Mouse (Mus musculus) ES-CJ7 (cell line): ENCODE measurements around the gene Galnt14.

Experiments
- DNase-seq: peaks from one replicate; pipeline ENCODE4 v3.0.0; 2011; ENCODE audit warnings: low read depth, low spot score

Galnt14 gene

DNA sequence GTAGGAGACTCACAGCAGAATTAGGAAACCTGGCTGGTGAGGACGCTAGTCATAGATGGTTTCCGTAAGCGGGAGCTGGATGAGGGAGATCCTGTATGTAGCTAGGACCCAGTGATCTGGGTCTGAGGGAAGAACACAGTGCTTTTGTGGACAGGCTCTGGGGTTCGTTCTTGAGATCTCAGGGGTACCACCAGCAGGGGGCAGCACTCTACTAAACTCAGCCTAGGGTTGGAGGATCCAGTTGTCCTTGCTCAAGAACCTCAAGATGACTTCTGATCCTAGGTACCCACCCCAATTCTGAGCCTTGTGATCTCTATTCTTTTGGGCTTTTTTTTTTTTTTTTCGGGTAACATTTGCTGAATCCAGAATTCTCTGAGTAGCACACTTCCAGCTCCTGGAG, 137.8 kb downstream of the Galnt14 start:
- peak; percentile 54 for DNase-seq

DNA sequence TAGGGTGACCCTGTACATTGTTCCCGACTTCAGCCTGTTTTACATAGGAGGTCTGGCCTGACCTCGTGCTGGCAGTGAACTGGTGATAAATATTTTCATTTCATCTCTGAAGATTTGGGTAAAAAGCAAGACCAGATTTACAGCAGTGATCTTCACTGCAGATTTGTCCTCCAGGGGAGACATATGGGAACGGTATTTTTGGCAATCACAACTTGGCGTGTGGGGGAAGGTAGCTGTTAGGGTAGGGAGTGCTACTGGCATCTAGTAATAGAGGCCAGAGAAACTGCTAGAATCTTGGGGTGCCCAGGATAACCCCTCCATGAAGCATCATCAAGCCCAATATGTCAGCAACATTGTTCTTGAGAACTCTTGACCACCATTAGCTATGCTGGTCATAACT, 138.3 kb downstream of the Galnt14 start:
- no peak for DNase-seq

DNA sequence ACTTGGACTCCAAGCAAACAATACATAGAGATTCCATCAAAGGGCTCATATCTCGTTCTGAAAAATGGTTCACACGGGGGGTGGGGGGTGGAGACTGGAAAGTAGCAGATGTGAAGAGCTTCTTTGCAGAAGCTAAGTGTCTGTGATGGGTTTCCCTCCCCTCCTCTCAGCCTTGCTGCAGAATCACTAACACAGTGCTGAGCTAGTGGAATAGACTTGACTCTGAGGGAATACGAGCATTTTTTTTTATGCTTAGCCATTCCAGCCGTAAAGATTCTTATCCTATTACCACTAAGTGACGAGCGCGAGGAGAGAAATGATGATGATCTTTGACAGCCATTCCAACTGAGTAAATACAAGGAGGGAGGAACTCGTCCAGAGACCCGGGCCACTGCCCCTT, 142.0 kb downstream of the Galnt14 start:
- no peak for DNase-seq

DNA sequence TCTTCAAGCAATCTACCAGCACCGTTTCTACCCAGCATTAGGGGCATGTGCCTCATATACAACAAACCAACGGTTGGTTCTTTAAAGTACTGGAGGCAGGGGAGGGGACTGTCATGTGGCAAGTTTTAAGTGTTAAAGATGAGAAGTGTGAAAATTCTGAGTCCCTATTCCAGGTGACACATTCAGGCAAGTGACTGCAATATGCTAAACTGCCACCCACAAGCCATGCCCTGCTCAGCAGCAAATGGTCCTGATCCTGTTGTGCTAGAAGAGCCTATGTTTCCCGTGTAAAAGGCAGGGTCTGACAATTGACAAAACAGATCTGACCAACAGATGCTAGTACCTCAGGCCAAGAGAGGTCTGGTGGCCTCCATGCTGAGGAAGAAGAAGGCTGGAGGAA, 149.1 kb downstream of the Galnt14 start:
- DNase-seq = no peak

DNA sequence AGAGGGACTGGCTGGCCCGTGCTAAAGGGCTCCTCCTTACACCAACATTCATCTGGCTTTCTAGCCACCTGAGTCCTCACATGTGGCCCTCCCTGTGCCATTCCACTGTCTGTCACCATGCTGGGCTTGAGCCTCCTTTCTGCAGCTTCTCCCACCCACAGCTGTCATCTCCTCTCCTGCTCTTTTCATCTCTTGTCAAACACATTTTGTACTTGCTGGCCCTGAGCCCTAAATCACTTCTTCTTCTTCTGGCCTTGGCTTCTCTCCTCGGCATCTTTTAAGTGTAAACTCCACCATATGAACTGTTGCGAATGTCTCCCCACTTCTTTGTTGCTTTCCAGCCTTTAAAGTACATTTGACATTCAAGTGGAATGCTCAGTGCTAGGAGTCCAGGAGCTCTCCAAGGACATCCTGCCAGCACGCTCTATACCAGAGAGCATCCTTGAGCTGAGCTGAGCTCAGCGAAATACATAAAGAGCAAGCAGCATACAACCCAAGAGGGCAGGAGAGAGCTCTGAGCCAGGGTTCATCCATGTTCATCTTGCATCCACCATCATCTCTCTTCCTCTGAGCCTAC, 150.0 kb downstream of the Galnt14 start:
- no peak for DNase-seq

DNA sequence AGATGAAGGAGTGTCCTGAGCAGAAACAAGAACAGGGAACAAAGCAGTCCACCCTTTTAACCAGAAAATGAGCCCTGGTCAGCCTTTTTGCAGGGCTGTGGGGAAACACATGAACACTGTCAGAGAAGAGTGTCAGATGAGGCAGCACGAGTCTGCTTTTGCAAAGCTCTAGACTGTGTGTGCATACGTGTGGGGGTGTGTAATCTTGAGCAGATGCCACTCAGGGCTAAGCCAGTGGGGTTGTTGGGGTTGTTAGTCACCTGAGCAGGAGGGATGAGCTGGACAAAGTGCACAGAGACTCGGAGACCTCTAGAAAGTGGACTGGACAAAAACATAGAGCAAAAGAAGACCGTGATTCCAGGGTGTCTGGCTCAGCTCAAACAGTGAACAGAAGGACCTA, 150.8 kb downstream of the Galnt14 start:
- no peak for DNase-seq

DNA sequence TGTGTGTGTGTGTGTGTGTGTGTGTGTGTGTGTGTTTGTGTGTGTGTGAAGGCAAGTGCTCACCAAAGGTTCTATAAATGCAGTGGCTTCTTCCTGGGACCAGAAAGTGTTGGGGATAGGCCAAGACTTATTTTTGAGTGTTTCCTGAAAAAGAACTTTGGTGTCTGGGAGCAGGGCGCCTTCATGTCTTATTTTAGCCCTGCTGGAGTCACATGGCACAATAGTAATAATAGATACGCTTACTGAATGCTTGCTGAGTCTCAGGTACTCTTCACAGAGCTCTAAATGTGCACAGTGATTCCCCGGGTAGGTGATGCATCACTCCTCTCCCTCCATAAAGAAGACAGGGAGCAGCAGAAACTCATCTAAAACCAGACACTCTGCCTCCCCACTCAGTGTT, 153.2 kb downstream of the Galnt14 start:
- DNase-seq = no peak

DNA sequence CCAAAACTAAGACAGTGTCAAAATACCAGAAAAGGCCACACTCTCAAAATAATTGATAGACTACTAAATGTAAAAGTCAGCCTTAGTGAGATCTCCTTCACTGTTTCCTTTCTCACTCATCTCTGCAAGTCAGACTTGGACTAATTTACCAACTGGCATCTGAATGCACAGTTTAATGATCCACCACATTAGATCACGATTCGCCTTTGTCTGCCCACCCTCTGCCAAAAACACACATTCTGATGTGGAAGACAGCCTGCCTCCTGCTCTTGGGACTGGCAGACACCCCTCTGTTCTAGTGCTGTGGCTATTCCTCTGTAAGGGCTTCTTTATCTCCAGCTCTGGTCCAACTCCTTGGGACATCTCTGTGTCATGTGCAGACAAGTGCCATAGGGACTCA, 153.8 kb downstream of the Galnt14 start:
- DNase-seq = no peak

DNA sequence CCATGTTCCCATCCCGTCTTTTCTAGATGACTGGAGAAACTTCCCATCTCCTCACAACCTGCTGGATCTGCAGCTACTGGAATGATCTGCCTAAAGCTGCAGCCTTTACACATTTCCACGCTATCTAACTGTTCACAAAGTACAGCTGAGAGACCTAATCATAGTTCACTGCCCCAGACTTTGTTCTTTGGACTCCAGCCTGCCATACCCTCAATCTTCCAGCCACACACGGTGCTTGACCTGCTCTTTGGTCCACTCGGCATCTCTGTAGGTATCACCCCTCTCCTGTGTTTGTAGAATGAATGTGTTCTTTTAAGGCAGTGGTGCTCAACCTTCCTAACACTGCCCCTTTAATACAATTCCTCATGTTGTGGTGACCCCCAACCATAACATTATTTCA, 155.6 kb downstream of the Galnt14 start:
- DNase-seq = no peak

DNA sequence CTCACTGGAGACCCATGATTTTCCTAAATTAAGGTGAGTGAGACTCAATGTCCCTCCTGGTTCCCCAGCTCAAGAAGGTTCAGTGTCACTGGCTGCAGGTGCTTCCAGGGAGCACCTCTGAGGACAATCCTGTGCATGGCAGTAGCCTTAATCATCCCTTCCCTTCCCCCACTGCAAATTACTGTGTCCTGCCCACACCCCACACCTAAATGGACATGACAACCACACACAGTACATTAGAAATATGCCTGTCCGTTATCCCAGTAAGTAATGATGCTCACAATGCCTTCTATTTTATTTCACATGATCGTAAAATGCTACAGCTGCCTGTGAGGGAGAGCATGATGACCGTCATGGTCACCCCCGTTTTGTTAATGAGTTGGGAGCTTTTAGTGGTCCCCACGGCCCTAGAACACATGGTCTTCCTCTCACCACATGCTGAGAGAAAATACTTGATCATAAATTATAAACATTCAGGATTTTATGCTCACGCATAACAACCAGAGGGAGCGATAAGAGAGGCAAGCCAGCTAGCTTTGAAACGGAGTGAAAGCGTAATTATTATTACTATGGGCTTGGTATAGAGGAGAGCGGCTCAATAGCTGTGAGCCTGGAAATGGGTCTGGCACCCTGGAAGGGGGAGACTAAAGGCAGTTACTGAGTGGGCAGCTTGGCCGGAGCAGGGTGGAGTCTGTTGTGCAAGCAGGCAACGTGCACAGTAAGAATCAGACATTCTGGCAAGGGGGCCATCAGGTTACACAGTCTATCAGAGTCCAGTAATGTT, 161.3 kb downstream of the Galnt14 start:
- DNase-seq = no peak

DNA sequence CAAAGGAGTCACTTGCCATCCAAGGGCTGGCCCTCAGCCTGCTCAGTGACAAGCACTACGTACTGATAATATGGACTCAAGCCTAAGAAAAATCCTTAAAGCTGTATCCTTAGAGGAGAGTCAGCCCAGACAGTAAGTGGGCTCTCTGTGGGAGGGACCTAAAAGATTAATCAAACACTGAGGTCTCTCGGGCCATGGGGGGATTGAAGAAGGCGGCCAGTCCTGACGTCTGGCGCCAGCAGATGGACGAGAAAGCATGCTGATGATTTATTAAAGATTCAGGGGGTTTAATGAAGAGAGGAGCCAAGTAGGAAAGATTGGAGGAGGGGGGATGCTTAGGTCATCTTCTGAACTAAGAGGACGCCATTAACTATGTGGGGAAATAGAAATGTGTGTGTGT, 162.1 kb downstream of the Galnt14 start:
- no peak for DNase-seq

DNA sequence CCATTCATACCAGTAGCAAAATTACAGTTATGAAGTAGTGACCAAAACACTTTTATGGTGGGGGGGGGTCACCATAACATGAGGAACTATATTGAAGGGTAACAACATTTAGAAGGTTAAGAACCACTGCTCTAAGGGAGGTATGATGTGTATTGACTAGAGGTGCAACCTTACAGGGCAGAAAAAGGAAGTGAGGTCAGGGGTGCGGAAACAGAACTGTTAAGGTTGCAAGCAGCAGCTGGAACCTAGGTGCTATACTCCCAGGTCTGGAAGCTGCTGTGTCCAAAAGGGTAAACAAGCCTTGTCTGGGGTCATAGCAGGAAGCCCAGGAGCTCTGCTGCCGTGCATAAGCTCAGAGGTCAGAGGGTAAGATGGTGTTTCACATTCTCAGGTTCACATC, 162.8 kb downstream of the Galnt14 start:
- DNase-seq = no peak

DNA sequence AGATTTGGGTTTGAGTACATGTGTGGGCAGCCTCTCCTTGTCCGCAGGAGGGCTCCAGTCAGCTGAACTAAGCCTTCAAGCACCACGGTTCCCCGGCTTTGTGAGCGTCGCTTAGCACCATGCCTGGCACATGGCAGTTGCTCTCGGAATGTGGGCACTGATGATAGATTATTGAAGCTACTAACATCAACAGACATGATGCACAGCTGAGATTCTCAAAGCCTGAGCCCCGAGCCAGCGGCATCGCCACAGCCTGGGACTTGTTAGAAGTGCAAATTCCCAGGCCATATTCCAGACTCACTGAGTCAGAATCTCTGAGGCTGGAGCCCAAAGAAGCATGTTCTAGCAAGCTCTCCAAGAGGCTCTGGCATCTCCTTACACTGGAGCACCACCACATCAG, 168.3 kb downstream of the Galnt14 start:
- no peak for DNase-seq

DNA sequence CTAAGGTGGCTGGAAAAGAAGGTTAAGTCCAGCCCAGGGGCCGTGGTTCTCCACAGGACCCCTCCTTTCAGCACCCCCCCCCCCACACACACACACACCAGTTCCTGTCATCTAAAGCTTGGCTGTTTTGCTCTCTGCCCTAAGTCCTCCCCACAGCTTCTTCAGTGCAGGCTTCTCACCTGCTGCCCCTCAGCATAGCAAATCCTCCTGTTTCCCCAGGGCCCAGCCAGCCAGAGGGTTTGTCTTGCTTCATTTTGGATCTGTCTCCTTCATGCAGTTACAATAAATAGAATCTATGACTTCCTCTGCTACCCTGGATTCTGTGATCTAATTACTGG, 169.1 kb downstream of the Galnt14 start:
- DNase-seq = no peak

DNA sequence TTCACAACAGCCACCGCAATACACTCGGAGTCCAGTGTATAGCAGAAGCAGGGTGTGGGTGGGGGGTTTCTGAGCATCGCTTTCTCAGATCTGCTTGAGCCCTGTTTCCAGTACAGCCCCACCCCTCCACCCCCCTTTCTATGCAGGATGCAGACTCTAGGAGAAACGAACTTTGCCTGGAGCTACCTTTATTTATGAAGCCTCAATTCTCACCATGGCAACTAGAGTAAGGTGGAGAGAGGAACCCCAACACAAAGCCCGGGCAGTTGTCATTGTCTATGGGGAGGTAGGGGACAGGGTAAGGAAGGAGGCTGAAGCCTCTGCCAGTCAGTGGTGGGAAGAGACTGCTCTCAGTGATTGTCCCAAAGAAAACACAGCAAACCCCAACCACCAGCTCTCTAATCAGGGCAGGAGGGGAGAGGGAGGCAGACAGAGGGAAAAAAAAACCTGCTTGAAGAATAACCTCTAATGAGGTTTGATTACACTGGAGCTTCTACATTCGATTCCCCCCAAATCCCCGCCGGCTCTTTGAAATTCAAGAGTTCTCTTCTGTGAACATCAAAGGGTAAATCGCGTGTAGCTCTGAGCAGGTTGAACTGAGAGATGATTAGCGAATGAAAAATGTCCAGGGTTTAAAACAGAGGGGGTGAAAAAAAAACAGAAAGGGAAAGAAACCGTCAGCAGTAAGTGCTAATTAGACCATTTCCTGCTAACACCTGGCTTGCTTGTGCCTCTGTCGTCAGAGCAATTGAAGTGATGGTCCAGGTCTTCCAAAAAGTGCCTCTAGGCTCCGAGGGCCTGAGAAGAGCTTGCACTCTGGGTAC, 169.6 kb downstream of the Galnt14 start:
- no peak for DNase-seq

DNA sequence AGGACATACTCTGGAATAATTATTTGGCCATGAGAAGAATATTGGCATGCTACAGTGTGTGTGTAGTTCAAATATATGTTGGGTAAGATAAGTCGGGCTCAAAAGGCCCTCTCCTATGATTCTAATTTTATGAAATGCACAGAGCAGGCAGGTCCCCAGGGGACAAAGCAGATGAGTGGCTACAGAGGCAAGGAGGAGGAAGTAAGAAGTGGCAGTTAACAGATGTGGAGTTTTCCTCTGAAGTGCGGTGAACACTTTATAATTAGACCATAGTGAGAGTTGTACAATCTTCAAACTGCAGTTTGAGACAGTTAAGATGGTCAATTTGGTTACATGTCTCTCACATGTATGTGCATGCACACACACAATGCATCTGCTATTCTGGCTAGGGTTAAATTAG, 178.4 kb downstream of the Galnt14 start:
- no peak for DNase-seq

DNA sequence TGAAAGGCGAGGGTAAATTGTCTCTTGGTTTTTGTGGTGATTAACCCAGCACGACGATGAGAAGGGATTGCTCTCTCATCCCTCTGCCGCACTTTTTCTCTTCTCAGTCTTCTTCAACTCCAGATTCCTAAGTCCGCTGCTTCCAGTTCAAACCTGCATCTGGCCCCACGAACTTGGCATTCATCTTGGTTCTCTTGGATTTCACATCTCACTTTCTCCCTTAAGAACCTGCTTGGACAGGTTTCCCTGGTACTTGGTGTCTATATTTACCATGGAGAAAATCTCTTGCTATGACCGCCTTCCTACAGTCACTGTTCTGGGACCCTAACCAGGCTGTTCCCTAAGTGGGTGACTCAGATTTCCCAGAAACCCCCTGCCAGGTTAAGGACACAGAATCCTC, 188.1 kb downstream of the Galnt14 start:
- DNase-seq = no peak

DNA sequence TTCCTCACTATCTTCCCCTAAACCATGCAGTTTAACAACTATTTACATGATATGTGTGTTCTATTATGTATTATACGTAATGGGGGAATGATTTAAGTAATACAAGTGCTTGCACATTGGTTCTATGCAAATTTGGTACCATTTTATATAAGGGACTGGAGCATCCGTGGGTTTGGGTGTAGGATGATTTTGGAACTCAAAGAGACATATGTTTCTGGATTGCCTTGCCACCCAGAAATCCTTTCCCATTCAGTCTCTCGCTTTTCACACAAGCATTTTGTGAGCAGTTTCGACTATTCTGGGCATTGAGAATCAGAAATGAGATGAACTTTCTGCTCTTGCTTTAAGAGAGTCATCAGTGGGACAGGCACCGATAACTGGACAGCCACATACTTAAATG, 190.9 kb downstream of the Galnt14 start:
- no peak for DNase-seq

DNA sequence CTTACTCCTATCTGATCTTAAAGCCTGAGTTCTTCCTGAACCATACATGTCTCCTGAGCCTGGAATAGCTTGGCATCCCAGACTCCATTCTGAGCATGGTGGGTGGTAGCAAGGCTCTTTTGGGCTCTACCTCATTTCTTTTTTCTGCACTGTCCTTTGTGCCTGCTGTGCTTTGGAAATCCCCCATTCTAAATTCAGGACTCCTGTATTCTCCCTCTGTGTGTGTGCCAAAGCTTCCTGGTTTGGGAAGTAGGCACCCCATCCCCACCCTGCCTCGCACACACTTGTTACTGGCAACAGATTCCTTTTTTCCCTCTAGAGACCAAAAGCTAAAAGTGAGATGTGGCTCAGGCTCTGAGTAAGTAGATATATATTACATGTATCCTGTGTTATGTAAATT, 191.9 kb downstream of the Galnt14 start:
- DNase-seq = no peak

DNA sequence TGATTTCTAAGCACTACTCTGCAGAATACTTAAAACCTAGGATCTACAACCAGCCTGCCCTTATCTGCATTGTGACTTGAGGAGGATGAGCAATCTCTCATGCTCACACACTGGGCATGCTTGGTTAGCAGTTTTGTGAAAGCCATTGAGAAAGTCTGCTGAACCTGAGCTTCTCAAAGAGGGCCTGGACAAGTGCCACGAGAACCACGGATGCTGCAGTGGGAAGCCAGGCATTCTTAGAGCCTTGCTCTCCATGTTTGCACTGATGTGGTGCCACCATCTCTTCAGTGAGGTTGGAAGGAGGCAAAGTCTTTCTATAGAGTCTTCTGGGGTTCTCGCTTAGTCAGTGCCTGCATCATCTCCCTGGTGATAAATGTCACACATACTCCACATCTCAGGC, 194.7 kb downstream of the Galnt14 start:
- no peak for DNase-seq

DNA sequence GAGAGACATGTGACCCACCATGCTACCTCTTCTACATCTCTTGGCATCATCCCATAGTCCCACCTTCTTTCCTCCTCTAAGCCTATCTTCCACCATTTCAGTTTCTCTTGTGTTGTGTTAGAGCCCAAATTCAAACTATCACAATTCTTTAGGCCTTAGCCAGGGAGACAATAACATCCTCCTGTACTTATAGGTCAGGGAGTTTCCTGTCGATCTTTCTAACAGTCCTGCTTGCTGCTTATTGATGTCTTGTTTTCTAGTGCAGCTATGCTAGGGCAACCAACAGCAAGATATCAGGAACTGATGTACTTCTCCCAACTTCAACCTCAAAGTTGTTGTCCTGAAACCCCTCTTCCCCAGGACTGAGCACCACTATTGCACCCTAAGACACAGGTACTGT, 195.4 kb downstream of the Galnt14 start:
- DNase-seq = no peak

DNA sequence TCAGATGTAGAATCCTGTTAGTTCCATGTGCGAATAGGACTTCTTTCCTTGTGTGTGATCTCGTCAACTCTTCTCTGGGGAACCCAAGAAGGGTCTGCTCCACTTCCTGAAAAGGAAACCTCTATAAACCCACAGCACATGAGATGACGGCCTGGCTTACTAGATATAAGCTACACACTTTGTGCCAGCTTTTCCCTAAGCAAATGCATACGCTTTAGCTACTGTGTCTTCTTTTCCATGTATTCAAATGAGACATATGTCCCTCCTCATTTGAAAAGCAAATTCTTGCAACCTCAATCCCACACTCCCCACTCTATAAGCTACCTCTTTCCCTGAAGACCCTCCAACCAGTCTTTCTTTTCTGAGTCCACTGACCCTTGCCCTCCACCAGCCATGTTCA, 196.0 kb downstream of the Galnt14 start:
- DNase-seq = no peak

DNA sequence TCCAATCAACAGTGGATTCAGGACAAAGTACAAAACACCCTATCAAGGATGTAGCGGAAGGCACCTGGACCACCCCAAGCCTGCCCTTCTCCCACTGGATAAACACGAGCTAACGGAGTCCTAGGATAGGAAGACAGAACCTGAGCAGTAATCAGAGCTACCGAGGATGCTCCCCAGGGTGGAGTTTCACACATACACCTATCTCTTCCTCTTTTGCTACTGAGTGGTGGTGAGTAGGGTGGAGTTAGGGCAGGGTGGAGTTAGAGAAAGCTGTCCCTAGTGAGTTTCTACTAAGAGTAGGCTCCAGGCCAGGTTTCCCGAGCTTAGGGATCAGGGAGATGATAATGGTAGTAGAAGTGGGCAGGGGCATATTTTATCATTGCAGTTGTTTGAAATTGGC, 197.4 kb downstream of the Galnt14 start:
- no peak for DNase-seq
